Mouse (Mus musculus) neutrophil, adult 5-6 weeks (primary cell): ENCODE measurements around the gene Limk2. TPM values are rescaled to one million over a fixed set of nuclear protein-coding genes. Genes with fewer than 3 reads are reported as not detected.

Experiments
- ATAC-seq: fragments of 151-379, 151-347 bp; 2 replicates; pipeline ENCODE4 v1.8.0; 2017; ENCODE audit warnings: mild to moderate bottlenecking, moderate TSS enrichment; ENCODE audit not compliant: insufficient number of reproducible peaks, poor library complexity, low FRiP score, severe bottlenecking; ENCODE audit errors: extremely low read depth
- total RNA-seq: library from RNA; stranded (forward); fragments of 200-1000 nt; gene quantifications from 2 replicates; pipeline ENCODE4 v1.2.3, GENCODE M21; 2017

Limk2 gene
- total RNA-seq, 1 experiment from 2014 or later = 53.3 TPM

DNA sequence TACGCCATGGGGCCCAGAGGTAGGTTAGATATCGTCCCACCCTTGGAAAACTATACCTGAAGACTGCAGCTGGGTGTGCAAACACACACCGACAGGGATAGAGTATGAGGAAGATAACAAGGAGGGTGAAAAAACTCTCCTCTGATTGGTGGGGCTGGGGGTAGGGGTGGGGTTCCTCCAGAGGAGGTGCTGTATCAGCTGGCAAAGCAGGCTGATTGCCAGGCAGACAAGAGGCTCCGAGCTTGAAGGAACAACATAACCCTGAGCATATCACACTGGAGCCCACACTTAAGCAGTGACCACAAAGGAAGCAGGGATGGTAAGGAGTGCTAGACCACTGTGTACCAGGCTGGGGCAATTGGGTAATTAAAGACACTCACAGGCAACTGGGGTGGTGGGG lies 29.6 kb downstream of the Limk2 start:
- no peak for ATAC-seq

DNA sequence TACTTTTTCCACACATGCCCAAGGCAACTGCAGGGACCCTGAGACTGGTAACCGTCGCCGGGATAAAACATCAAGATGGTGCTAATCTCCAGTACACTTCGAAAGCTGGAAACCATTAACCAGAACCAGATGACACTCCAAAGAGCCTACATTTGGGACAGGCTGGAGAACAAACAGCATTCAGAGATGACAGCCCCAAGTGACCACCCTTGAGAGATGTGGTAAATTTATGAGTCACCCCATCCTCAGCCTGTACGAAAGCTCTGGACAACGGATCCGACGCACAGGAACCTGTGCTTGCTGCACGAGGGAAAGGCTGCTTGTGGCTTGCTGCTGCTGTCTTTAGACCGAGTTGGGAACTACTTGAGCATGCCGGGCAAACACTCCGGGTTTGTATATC lies 34.2 kb downstream of the Limk2 start:
- ATAC-seq = no peak

DNA sequence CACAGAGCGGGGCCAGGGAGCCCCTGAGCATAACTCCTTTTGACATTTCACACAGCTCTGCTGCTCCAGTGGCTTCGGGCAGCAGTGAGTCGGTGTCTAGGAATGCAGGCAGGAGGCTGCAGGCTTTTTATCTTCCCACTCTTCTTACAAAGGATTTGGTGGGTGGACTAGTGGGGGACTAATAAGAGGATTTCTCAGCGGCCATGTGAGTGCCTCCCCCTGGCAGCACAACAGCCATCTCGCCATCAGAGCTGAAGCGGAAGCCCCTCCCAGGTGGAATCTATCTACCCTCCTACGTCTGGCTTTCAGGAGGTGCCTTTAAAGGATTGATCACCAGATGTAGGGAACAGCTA lies 34.7 kb downstream of the Limk2 start:
- ATAC-seq = no peak

DNA sequence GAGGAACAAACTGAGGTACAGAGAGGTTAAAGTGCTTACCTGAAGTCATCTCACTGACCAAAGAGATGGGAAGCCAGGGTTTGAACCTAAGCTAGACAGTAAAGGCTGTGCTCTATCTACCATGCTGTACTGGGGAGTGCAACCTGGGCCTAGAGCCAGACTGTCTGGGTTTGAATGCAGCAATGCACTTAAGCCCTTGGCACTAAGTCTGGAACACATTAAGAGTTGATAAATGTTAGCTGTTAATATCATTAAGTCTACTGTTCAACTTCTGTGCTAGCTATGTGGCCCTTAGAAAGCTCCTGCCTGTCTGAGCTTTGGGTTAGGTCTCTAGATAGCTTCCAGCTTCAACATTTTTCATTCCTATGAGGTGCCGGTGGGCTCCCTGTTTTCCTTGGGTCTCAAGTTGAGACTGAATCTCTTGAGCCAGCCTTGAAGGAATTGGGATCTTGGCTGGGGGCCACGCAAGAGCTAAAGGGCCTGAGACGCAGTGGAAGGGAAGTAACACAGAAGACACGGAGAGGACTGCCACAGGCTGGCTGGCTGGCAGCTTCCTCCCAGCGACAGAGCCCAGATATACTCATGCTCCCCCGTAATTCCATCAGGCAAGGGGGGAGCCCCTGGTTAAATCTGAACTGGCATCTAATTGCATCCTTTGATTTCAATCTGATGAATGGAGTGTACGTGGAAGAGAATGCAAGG lies 35.2 kb downstream of the Limk2 start:
- ATAC-seq = no peak

DNA sequence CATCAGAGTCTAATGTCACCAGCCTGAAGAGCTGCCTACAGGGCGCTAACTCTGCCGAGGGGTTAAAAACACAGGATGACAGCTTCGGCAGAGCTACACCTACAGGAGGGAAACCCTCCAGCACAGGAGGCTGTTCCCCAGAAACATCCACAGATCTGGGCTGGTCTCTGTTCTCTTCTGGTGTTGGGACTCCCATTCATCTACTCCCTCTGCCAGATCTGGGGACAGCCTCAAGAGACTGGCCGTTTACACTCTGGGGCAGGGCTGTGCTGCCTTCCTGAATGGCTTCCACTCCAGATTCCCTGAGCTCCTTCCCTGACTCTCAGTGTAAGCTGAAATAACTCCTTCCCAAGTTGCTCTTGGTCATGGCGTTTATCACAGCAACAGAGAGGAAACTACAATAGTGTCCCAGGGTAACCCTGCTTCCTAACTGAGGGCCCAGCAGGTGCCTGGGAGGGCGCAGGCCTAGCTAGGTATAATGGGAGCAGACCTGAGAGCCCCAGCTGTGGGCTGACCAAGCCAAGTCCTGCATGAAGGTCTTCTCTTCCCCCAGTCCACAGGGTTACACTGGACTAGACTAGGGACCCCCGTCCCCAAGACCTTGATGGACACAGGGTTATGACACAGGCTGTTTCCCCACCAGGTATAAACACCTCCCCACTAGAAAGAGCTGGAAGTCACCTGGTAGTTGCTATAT lies 37.2 kb downstream of the Limk2 start:
- no peak for ATAC-seq

DNA sequence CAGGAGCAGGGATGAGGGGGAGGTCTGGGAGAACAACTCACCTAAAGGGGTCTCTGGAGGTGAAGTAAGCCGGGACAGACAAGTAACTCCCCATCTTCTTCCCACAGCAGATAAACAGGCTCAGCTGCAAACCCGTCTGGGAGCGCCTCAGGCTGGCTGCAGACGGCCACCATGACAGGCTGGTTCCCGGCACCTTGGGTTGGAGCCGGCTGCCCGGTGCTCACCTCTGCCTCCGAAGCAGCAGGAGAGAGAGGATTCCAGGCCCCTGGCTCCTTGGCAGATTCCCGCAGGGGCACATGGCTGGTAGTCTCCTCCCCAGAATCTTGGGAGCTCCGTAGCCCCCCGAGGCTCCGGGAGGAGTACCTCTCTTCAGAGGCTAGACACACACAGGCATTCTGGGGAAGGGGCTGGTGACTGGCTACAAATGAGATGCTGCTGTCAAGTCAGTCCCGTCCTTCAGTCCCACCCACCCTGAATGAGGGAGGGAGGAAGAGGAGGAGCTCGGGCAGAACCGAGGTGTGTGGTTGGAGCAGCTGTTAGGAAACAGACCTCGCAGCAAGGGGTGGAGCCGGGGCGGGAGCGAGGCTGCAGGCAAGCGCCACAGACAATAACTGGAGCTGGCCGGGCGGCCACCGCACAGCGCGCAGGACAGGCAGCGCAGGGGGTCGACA lies 37.9 kb downstream of the Limk2 start:
- peak; percentile 87 for ATAC-seq

DNA sequence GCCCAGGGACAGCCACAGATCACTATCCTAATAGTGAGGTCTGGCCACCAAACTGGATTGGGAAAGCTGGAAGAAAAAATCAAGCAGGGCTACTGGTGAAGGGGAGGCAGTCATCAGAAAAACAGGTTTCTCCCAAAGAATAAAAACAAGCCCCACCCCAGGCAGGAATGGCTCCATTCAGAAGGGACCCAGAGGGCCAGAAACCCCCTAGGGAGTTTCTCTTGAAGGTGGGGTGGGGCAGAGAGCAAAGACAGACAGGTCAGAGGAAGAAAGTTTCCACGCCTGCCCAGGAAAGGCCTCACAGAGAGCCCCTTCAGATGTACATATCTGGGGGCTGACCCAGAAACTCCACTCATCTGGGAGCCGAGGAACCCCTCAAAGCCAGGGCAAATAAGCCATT lies 38.8 kb downstream of the Limk2 start:
- ATAC-seq = no peak

DNA sequence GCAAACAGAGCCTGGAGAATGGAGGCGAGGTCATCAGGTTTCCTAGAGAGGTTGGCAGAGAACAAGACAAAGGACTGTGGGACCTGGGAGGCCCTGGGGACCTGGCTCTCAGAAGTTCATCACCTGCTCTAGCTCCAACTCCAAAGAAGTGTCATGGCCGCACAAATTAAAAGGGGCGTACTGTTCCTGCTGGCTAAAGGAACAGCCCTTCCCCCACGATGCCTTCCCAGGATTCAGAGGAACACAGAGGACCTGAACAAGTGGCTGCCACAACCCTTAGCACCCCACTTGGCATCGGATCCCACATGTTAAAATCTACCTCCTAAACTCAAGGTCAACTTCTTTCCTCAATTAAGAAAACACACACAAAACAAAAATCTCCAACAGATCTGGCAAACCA lies 39.5 kb downstream of the Limk2 start:
- no peak for ATAC-seq

DNA sequence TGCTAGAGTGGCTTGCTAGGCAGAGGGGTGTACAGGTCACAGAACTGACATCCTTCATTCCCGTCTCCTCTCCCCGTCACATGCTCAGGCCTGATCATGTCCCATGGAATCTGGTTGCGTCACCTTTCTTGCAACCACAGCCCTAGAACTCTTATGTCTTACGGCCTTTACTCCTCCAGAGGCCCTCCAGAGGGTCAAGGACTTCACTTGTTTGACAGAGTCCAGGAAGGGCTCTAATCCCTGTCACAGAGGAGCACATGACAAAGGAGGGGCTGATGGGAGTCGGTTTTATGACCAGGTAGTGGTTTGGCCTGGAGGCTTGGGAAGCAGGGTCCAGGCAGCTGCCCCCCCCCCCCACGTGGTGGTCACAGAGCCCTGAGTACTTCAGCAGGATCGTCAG lies 40.0 kb downstream of the Limk2 start:
- ATAC-seq = no peak

DNA sequence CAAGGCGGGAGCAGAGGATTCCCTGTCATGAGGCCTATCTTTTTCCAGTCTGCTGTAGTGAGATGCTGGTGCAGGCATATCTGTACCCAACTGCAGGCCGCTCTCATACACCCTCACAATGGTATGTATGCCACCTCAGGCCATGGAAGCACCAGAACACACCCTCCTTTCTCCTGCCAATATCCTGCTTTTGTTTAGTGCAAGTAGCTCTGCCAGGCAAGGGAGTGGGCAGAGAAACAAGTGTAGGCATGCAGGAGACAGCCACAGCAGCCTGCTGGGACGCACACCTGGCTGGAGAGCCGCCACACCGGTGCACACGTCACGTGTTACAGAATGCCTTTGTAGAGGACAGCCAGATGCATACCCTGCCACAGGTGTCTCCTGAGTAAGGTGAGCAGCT lies 42.6 kb downstream of the Limk2 start:
- ATAC-seq = no peak

DNA sequence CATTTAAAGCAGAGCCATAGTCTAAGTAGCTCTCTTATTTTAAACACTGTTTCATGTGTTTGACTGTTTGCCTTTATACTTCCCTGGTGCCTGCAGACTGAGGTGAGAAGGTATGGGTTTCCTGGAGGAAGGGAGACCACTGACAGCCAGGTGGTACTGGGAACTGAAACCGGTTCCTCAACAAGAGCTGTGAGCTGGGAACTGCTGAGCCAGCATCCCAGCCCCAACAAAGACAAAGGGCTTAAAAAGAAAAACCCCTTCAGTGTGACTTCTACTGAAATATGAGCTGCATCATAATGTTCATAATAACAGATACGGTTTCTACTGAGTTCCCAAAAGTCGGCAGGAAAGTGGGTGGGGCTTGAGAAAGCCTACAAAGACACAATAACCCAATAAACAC lies 46.1 kb downstream of the Limk2 start:
- ATAC-seq = no peak

DNA sequence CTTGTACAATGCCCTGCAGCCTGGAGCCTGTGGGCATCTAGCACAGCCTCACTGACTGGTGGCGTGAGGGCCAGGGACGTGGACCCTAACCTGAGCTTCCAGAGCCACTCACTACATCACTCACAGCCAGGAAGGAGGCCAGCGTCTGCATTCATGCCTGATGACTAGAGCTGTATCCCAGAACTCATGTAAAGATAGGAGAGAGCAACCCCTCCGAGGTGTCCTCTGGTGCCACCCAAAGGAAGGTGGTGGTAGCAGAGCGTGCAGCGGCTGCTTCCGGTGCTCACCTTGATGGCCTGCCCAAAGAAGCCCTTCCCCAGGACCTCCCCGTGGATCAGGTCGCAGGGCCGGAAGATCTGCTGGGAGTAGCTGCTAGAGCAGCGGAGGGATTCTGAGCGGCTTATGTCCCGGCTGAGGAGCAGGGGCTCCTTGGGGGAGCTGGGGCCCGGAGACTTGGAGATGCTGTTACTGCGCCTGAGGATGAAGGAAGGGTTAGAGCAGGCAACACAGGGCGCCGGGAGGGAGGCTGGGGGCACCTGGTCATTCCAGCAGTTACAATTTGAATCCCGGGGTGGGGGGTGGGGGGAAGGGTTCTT lies 55.9 kb downstream of the Limk2 start:
- ATAC-seq = no peak

DNA sequence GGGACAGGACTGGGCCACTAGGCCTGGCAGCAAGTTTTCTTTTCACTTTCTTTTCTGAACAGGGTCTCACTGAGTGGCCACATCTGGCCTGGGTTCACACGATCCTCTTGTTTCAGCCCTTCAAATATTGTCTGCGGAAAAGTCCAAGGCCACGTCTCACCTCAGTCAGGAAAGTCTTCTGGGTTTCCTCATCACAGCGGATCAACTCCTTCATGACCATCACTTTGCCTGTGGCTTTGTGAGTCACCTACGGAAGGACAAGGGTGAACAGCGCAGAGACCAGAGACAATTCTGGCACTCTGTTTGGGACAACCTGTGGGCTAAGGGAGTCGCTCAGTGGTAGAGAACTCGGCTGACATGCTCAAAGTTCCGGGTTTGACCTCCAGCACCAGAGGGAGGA lies 56.9 kb downstream of the Limk2 start:
- ATAC-seq = no peak

DNA sequence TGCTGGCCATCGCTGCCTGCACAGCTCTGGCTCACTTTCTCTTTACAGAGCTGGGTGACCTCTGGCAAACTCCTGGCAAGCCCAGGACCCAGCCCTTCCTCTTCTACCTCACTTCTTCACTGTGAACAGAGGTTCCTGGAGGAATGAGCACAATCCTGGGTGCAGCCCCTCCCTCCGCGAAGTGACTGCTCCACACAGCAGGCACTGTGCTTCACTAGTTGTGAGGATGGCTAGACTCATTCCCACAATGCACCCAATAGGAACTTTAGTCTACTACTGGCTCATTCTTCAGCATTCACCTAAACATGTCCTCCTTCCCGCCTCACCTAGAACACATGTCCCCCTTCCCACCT lies 59.7 kb downstream of the Limk2 start:
- no peak for ATAC-seq

DNA sequence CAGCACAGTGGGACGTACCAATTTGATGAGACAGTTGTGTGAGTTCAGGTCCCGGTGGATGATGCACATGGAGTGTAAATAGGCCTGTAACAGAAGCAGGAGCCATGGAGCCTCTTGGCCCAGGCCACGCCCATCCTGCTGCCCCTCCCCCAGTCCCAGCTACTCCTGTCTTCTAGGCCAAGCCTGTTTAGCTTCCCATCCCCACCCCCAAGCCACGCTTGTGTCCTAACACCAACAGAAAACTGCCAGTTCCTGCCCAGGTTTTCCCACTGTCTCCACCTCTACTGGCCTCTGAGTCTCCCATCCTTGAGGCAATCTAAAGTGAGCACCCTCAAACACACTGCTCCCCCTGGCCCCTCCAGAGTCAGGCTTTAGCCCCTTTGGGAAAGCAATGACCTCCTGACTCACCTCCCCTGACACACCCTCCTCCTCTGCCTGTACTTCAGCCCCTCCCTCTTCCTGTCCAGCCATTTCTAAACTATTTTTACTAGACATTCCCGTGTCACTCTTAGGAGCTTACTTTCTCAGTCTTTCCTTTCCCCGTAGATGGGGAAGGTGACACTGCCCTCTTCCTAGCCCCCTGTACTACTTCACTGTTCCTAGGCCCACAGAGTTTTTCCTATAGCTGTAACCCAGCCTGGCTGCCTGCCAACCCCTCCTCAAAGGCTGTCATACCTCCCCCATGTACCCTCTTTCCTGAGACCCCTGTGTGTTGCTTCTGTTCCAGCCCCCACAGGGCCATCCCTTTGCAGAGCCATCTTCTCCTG lies 60.2 kb downstream of the Limk2 start:
- no peak for ATAC-seq

DNA sequence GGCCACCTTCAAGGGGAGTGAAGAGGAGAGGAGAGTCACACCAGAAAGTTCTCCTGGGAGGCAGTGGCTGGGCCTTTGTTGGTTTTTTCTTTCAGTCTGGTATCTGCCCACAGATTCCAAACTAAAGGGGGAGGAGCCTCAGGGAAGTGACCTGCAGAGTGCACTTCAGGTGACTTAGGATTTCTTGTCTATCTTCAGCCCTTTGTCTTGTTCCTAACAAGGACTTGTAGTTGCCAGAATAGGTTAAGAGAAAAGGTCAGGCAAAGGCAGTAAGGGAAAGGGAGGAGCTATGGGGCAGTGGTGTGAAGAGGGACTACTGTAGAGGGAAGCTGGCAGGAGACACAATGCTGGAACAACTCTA lies 61.2 kb downstream of the Limk2 start:
- no peak for ATAC-seq

DNA sequence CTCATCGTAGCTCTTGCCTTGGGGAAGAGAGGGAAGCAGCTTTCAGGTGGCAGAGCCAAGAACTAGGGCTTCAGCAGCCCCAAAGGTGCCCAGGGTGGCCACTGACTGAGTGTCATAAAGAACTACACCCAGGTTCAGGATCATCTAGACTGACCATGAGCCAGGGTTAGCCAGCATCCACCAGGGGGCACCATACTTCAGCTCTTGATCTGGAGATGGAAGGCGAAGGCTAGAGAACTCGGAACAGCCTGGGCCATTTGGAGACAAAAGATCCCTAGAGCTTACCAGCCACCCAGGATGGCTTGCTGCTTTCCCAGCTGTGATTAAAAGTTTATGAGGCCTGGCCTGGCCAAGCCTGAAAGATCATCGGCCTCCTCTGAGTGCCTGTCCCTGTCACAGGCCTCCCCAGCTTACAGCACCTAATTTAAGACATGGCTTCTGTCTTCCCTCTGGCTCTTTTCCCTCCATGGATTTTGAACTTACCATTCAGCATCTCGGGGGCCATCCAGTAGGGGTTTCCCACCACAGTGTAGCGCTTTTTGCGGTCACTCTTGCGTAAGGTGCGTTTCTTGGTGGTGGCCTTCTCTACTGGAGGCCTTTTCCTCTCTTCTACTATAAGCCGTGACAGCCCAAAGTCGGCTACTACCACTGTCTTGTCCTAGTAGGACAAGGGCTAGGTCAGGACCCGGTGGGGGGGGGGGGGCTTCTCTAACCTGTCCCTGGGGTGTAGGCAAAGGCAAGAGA lies 61.7 kb downstream of the Limk2 start:
- peak; percentile 80 for ATAC-seq

DNA sequence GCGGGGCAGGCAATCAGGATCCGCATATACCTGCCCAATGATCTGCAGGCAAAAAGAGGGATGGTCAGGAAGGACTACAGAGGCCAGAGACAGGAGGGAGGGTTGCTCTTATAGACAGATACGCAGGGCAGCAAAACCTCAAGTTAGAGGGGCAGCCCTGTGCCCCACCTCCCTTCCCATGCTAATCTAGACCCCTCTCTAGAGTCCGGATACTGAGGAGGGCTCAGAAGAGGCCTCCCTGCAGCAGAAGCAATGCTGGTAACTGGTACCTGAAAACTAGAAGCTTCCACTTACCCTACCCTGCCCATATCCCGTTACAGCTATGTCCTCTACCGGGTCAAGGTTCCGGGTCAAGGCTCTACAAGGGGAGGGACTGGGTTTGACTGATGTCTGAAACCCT lies 62.6 kb downstream of the Limk2 start:
- no peak for ATAC-seq

DNA sequence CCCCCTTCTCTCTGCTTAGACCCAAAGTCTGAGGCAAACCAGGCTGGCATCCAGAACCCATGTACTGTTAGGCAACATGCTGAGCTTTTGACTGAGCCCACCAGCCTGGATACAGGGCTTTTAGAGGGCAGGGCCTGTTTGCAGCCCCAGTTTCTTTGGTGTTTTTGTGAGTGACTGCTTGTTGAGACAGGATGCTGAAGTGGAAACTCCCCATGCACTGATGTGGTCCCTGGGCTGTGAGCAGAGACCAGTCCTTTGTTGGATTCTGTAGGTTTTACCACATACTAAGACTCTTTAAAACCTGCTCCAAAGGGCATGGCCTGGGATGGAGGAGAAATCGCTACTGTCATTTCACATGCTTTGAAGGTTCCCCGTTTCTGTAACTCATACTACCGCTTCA lies 64.1 kb downstream of the Limk2 start:
- ATAC-seq = no peak
